Comparison of ENCODE assay signal across 17 mouse cellular contexts in the genomic region with DNA sequence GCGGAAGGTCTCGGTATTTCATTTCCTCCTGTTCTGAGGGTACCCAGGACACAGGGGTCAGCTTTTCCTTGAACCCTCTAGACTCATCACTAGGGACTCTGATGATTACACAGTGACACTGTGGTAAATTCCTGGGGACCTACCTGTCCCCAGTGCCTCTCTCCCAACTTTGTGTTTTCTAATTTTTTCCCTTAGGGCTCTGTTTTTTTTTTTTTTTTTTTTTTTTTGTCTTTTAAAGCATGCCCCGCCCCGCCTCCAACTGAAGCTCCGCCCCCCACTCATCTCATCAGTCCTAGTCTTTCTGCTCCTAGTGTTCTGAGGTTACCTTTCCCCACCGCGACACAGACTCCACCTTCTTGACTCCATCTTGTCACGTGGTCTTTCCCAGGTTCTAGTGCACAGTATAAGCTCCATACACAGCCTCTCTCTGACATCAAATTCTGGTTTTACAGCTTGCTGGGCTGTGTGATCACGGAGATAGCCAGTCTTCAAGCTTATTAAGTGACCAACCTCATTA.
"Had no signal": no experiment of that assay in that cellular context is flagged by ENCODE, and none has a peak within 500 bp of the region (broad histone marks: within the 10 kb centered on the region; RNA-seq: fewer than 3 reads in every experiment).

No protein-coding gene starts in this region.

- H3K27me3 ChIP-seq: lung, embryonic 15.5 days; megakaryocyte, embryonic 14.5 days; midbrain, embryonic 13.5 days; midbrain, embryonic 15.5 days; neural tube, embryonic 12.5 days had no signal

- H3K36me3 ChIP-seq: lung, embryonic 15.5 days; midbrain, embryonic 13.5 days; midbrain, embryonic 15.5 days; neural tube, embryonic 12.5 days had no signal

- H3K4me1 ChIP-seq: lung, embryonic 15.5 days; megakaryocyte, embryonic 14.5 days; midbrain, embryonic 13.5 days; neural tube, embryonic 12.5 days had no signal

- DNase-seq: liver, postnatal 0 days; lung, adult 2 months; lung, postnatal 14 days; lung, postnatal 36 days; right cerebral cortex, postnatal 14 days; spleen, adult 18-20 months; thymus, adult 18-20 months; thymus, postnatal 14 days; thymus, postnatal 36 days had no signal

- H3K4me3 ChIP-seq: lung, embryonic 15.5 days; megakaryocyte, embryonic 14.5 days; midbrain, embryonic 13.5 days; midbrain, embryonic 15.5 days; neural tube, embryonic 12.5 days had no signal

- H3K27ac ChIP-seq: lung, embryonic 15.5 days; macrophage; midbrain, embryonic 13.5 days; neural tube, embryonic 12.5 days had no signal

- H3K9ac ChIP-seq: liver, postnatal 0 days; lung, embryonic 15.5 days; midbrain, embryonic 13.5 days; midbrain, embryonic 15.5 days; neural tube, embryonic 12.5 days had no signal

- H3K4me2 ChIP-seq: lung, embryonic 15.5 days; midbrain, embryonic 11.5 days; midbrain, embryonic 13.5 days; midbrain, embryonic 15.5 days; neural tube, embryonic 12.5 days had no signal

- H3K9me3 ChIP-seq: lung, embryonic 15.5 days; midbrain, embryonic 13.5 days; midbrain, embryonic 15.5 days; neural tube, embryonic 12.5 days had no signal

- ATAC-seq: liver, postnatal 0 days; lung, postnatal 0 days; midbrain, embryonic 13.5 days; midbrain, embryonic 15.5 days had no signal
